ENCODE assay signal across 8 mouse cellular contexts in genomic region chr2:91053934-91054382, GRCm38 (mm10). TPM values are rescaled to one million over a fixed set of nuclear protein-coding genes. Genes with fewer than 3 reads are reported as not detected.
DNase-seq lines count a peak whose midpoint lies in the region; ATAC-seq lines count a peak whose summit lies in the region.

TSS of gene Psmc3 (plus strand) at chr2:91054009.

- peak; percentile 99 for ATAC-seq in hindbrain, embryonic 12.5 days (ENCODE audit: low FRiP score)

- peak; percentile 95 for DNase-seq in Muller cell, postnatal 12 days (ENCODE audit: inconsistent ontology term)
- peak; percentile 97 for DNase-seq in cerebellum, adult 9-11 months
- DNase-seq in frontal cortex, postnatal 10 days (ENCODE audit: low spot score in 2 of 2) = peak; percentile 92 to 97
- peak; percentile 96 to 97 for DNase-seq in layer of hippocampus, postnatal 14 days (ENCODE audit: low spot score in 2 of 2)
- peak; percentile 98 for DNase-seq in lung, postnatal 14 days
- DNase-seq in retina, adult 2 months (ENCODE audit: low read depth, low spot score) = peak; percentile 81
- peak; percentile 94 to 97 for DNase-seq in thymus, postnatal 36 days

- H3K4me3 ChIP-seq in hindbrain, embryonic 12.5 days = peak within 1 kb of the TSS; percentile 83

- peak within 1 kb of the TSS; percentile 78 for H3K9ac ChIP-seq in hindbrain, embryonic 12.5 days

- no peaks in the 10 kb centered on the region for H3K27me3 ChIP-seq in hindbrain, embryonic 12.5 days

- peak within 1 kb of the TSS; percentile 95 for H3K4me2 ChIP-seq in hindbrain, embryonic 12.5 days (replicated peaks)

- peaks cover 36% of the 10 kb centered on the region for H3K36me3 ChIP-seq in hindbrain, embryonic 12.5 days

- no peaks in the 10 kb centered on the region for H3K9me3 ChIP-seq in hindbrain, embryonic 12.5 days (replicated peaks)

- under 1% methylated on average over 40 of the region's 40 CpGs for WGBS in hindbrain, embryonic 12.5 days

- H3K27ac ChIP-seq in hindbrain, embryonic 12.5 days = peak within 1 kb of the TSS; percentile 86

- peaks cover 13% of the 10 kb centered on the region for H3K4me1 ChIP-seq in hindbrain, embryonic 12.5 days

RNA-seq across cellular contexts. Expression of gene Psmc3, which starts in this region (rescaled TPM):
- 274 and 282 TPM in 2 replicates for polyA plus RNA-seq in hindbrain, embryonic 12.5 days (2016; fragmentation: Nextera tagmentation; extraction: Ambion mirVana)
- total RNA-seq in layer of hippocampus, postnatal 14 days (2021) = 100 to 1,000 TPM; 214 to 234 TPM

Comparison
In these comparisons a context has a peak if more than half of its experiments do, and no peak if none do; other contexts are left out.
1. Peak in every context shown above with its lines: DNase-seq, ATAC-seq, H3K4me3 ChIP-seq and H3K27ac ChIP-seq.